Mouse (Mus musculus): ENCODE measurements around the gene Srgap2.

- no peak for TF ChIP-seq CTCF (IDR thresholded peaks at IDR 0.05; ENCODE audit: low read depth)
- TF ChIP-seq EP300 (IDR thresholded peaks at IDR 0.05; ENCODE audit: low read depth), result no peak
Observed at GRCm38 (mm10) chr1:131446577-131446976, 80.6 kb downstream of the Srgap2 start.

Measured in liver, postnatal 0 days (tissue).